Mouse (Mus musculus) embryonic facial prominence, embryonic 10.5 days (tissue): ENCODE results near the gene Mvb12a. TPM values are rescaled to one million over a fixed set of nuclear protein-coding genes. Genes with fewer than 3 reads are reported as not detected.
A peak's percentile ranks its signal among the peaks of the same experiment; 100 is the strongest.

ENCODE experiments used
- DNase-seq: peaks from one replicate; pipeline ENCODE4 v3.0.0-alpha.2; 2017; ENCODE audit warnings: low spot score
- H3K27ac ChIP-seq: fragments of 300-500 bp; sonication (generic); replicated peaks from 2 replicates; pipeline ENCODE4 v1.5.1; 2016; ENCODE audit warnings: mild to moderate bottlenecking
- H3K27me3 ChIP-seq: fragments of 300-500 bp; sonication (generic); replicated peaks from 2 replicates; pipeline ENCODE4 v1.6.1; 2016; ENCODE audit warnings: low read depth, mild to moderate bottlenecking; ENCODE audit not compliant: poor library complexity, severe bottlenecking
- H3K36me3 ChIP-seq: fragments of 300-500 bp; sonication (generic); replicated peaks from 2 replicates; pipeline ENCODE4 v1.6.1; 2016; ENCODE audit warnings: mild to moderate bottlenecking, moderate library complexity
- H3K4me1 ChIP-seq: fragments of 300-500 bp; sonication (generic); 2 replicates; pipeline ENCODE4 v1.6.1; 2016
- H3K4me3 ChIP-seq: fragments of 300-500 bp; sonication (generic); 2 replicates; pipeline ENCODE4 v1.5.1; 2016; ENCODE audit warnings: mild to moderate bottlenecking, moderate library complexity
- H3K9me3 ChIP-seq: fragments of 300-500 bp; sonication (generic); 2 replicates; pipeline ENCODE4 v1.6.1; 2016; ENCODE audit warnings: mild to moderate bottlenecking
- WGBS: fragments of 180-500 bp; shearing (Covaris S2); methylation state at CpG from one replicate; pipeline ENCODE4 v1.1.7; 2016; 5-methylcytosine and 5-hydroxymethylcytosine counted together
- polyA plus RNA-seq: library from polyadenylated mRNA; unstranded; fragments of >200 nt; fragmentation: Nextera tagmentation; extraction: Ambion mirVana; gene quantifications from 2 replicates; pipeline ENCODE4 v1.2.1, GENCODE M21; 2016

Mvb12a gene
- polyA plus RNA-seq, 1 experiment from 2014 or later: 76.9 TPM

- Histone ChIP-seq H3K4me3 (no peak overlapping the region), H3K36me3 (no peaks in the 10 kb centered on the region), H3K9me3 (no peaks in the 10 kb centered on the region), H3K27ac (no peak overlapping the region; the same call in 1 of the 2 replicates), H3K4me1 (peaks cover 33% of the 10 kb centered on the region), H3K27me3 (peaks cover 14% of the 10 kb centered on the region)
- DNase-seq: no peak
- 82% methylated on average over 9 of the region's 9 CpGs for WGBS
Measured at GRCm38 (mm10) chr8:71572847-71573633, 30.3 kb downstream of the Mvb12a start.

GRCm38 (mm10) chr8:71574426-71574825, 31.7 kb downstream of the Mvb12a start:
- Histone ChIP-seq H3K4me3 (no peak overlapping the region), H3K27ac (no peak overlapping the region), H3K4me1 (peaks cover 21% of the 10 kb centered on the region), H3K9me3 (no peaks in the 10 kb centered on the region), H3K27me3 (peaks cover 9% of the 10 kb centered on the region), H3K36me3 (peaks cover under 1% of the 10 kb centered on the region; the same call in 1 of the 2 replicates)
- 84% methylated on average over 7 of the region's 7 CpGs for whole genome bisulfite sequencing
- no peak for DNase-seq

- H3K27me3 ChIP-seq: peaks cover 15% of the 10 kb centered on the region
- no peak for DNase-seq
- no peak overlapping the region for H3K27ac ChIP-seq
- WGBS: 67% methylated on average over 1 of the region's 1 CpGs
- H3K4me1 ChIP-seq: peaks cover 16% of the 10 kb centered on the region
- H3K9me3 ChIP-seq: no peaks in the 10 kb centered on the region
- no peak overlapping the region for H3K4me3 ChIP-seq
- peaks cover 4% of the 10 kb centered on the region; the same call in 1 of the 2 replicates for H3K36me3 ChIP-seq
Measured at GRCm38 (mm10) chr8:71575020-71575419, 32.3 kb downstream of the Mvb12a start.

- no peak for DNase-seq
- 0 out of 2 replicates have a peak, but pooled peaks cover 1% of the 10 kb centered on the region for H3K4me1 ChIP-seq
- 75% methylated on average over 4 of the region's 4 CpGs for WGBS
Measured at GRCm38 (mm10) chr8:71577856-71578387, 35.2 kb downstream of the Mvb12a start.

GRCm38 (mm10) chr8:71579009-71579408, 36.3 kb downstream of the Mvb12a start:
- Histone ChIP-seq H3K9me3 (no peaks in the 10 kb centered on the region), H3K36me3 (peaks cover 21% of the 10 kb centered on the region), H3K27ac (no peak overlapping the region), H3K4me3 (no peak overlapping the region), H3K4me1 (no peaks in the 10 kb centered on the region), H3K27me3 (peaks cover 33% of the 10 kb centered on the region)
- WGBS: 85% methylated on average over 1 of the region's 1 CpGs
- no peak for DNase-seq

More at GRCm38 (mm10) chr8:71577856-71578387, 35.2 kb downstream of the Mvb12a start:
- Histone ChIP-seq H3K36me3 (peaks cover 17% of the 10 kb centered on the region), H3K27ac (no peak overlapping the region), H3K27me3 (peaks cover 33% of the 10 kb centered on the region), H3K4me3 (no peak overlapping the region), H3K9me3 (no peaks in the 10 kb centered on the region)

- Histone ChIP-seq H3K4me1 (no peaks in the 10 kb centered on the region), H3K9me3 (no peaks in the 10 kb centered on the region), H3K36me3 (peaks cover 25% of the 10 kb centered on the region), H3K27me3 (peaks cover 33% of the 10 kb centered on the region), H3K27ac (no peak overlapping the region), H3K4me3 (no peak overlapping the region)
- no peak for DNase-seq
- 89% methylated on average over 14 of the region's 14 CpGs for WGBS
Measured at GRCm38 (mm10) chr8:71579476-71579875, 36.8 kb downstream of the Mvb12a start.

GRCm38 (mm10) chr8:71580201-71580600, 37.5 kb downstream of the Mvb12a start:
- Histone ChIP-seq H3K27me3 (peaks cover 33% of the 10 kb centered on the region), H3K4me3 (no peak overlapping the region), H3K9me3 (no peaks in the 10 kb centered on the region), H3K36me3 (peaks cover 33% of the 10 kb centered on the region), H3K27ac (no peak overlapping the region), H3K4me1 (no peaks in the 10 kb centered on the region)
- no peak for DNase-seq
- 34% methylated on average over 9 of the region's 9 CpGs for WGBS

GRCm38 (mm10) chr8:71586891-71587290, 44.2 kb downstream of the Mvb12a start:
- no peak overlapping the region for H3K4me3 ChIP-seq
- no peaks in the 10 kb centered on the region for H3K9me3 ChIP-seq
- H3K27ac ChIP-seq: no peak overlapping the region
- 80% methylated on average over 2 of the region's 2 CpGs for WGBS
- DNase-seq: peak; percentile 62
- H3K36me3 ChIP-seq: peaks cover 31% of the 10 kb centered on the region
- peaks cover 9% of the 10 kb centered on the region for H3K4me1 ChIP-seq
- H3K27me3 ChIP-seq: peaks cover 16% of the 10 kb centered on the region

GRCm38 (mm10) chr8:71588762-71589161, 46.0 kb downstream of the Mvb12a start:
- Histone ChIP-seq H3K4me1 (peaks cover 22% of the 10 kb centered on the region), H3K36me3 (peaks cover 33% of the 10 kb centered on the region), H3K27ac (no peak overlapping the region), H3K4me3 (no peak overlapping the region), H3K9me3 (no peaks in the 10 kb centered on the region), H3K27me3 (peaks cover 16% of the 10 kb centered on the region)
- no peak for DNase-seq
- WGBS: 63% methylated on average over 3 of the region's 3 CpGs

- 33% methylated on average over 5 of the region's 5 CpGs for WGBS
- H3K27ac ChIP-seq: peak overlapping the region; percentile 97; the same call in 1 of the 2 replicates
Measured at GRCm38 (mm10) chr8:71591017-71591416, 48.3 kb downstream of the Mvb12a start.

GRCm38 (mm10) chr8:71591471-71592373, 49.0 kb downstream of the Mvb12a start, which contains the start of gene Pgls:
Pgls (plus strand) TSS chr8:71592176.
- Histone ChIP-seq H3K36me3 (peaks cover 23% of the 10 kb centered on the region), H3K4me1 (peaks cover 42% of the 10 kb centered on the region), H3K4me3 (peak within 1 kb of the TSS; percentile 93), H3K27me3 (peaks cover 16% of the 10 kb centered on the region), H3K9me3 (no peaks in the 10 kb centered on the region), H3K27ac (peak within 1 kb of the TSS; percentile 97)
- peak; percentile 97 for DNase-seq
- WGBS: under 1% methylated on average over 71 of the region's 71 CpGs

More at GRCm38 (mm10) chr8:71591017-71591416, 48.3 kb downstream of the Mvb12a start:
- H3K9me3 ChIP-seq: no peaks in the 10 kb centered on the region
- no peak for DNase-seq
- H3K4me1 ChIP-seq: peaks cover 37% of the 10 kb centered on the region
- H3K27me3 ChIP-seq: peaks cover 16% of the 10 kb centered on the region
- H3K36me3 ChIP-seq: peaks cover 28% of the 10 kb centered on the region
- peak overlapping the region; percentile 93 for H3K4me3 ChIP-seq
